10 mouse cellular contexts compared by ENCODE assay signal in genomic region chr1:192796201-192797010, GRCm38 (mm10). TPM values are rescaled to one million over a fixed set of nuclear protein-coding genes. Genes with fewer than 3 reads are reported as not detected.
DNase-seq lines count a peak whose midpoint lies in the region; ATAC-seq and TF ChIP-seq lines count a peak whose summit lies in the region.
"Had no signal": no experiment of that assay in that cellular context is flagged by ENCODE, and none has a peak within 500 bp of the region (broad histone marks: within the 10 kb centered on the region; RNA-seq: fewer than 3 reads in every experiment).

No protein-coding gene starts in this region.

- H3K4me3 ChIP-seq in kidney, embryonic 14.5 days (ENCODE audit: low read length), result no peak overlapping the region
- no peak overlapping the region for H3K4me3 ChIP-seq in midbrain, embryonic 12.5 days

- ATAC-seq in kidney, embryonic 14.5 days (ENCODE audit: low FRiP score, low TSS enrichment), result no peak
- peak; percentile 57 for ATAC-seq in midbrain, embryonic 12.5 days (ENCODE audit: low FRiP score, low read depth)

- H3K4me2 ChIP-seq in kidney, embryonic 14.5 days (replicated peaks; ENCODE audit: low read depth, low read length), result peak overlapping the region; percentile 5
- peak overlapping the region; percentile 31 for H3K4me2 ChIP-seq in midbrain, embryonic 12.5 days (replicated peaks)

- peak overlapping the region; percentile 70; the same call in 1 of the 2 replicates for H3K27ac ChIP-seq in kidney, embryonic 14.5 days (ENCODE audit: low read depth, low read length)
- peak overlapping the region; percentile 73 for H3K27ac ChIP-seq in midbrain, embryonic 12.5 days (replicated peaks)
- H3K27ac ChIP-seq: macrophage had no signal

- H3K4me1 ChIP-seq in kidney, embryonic 14.5 days (ENCODE audit: control insufficient read depth, insufficient read depth, low read length), result peaks cover 39% of the 10 kb centered on the region
- peaks cover 28% of the 10 kb centered on the region for H3K4me1 ChIP-seq in midbrain, embryonic 12.5 days

- DNase-seq in kidney, postnatal 14 days, result no peak
- peak; percentile 76 for DNase-seq in brain, embryonic 14.5 days (ENCODE audit: low read depth)
- DNase-seq in heart, postnatal 4 days, result peak; percentile 45
- no peak for DNase-seq in layer of hippocampus, postnatal 14 days (ENCODE audit: low spot score in 2 of 2)
- no peak for DNase-seq in cerebellum, postnatal 14 days
- DNase-seq in layer of hippocampus, adult 11-12 months (ENCODE audit: low spot score), result no peak
- DNase-seq: thymus, adult 18-20 months had no signal

- WGBS in kidney, embryonic 14.5 days, result 12% methylated on average over 11 of the region's 21 CpGs
- WGBS in midbrain, embryonic 12.5 days, result 10% methylated on average over 13 of the region's 21 CpGs

- no peaks in the 10 kb centered on the region for H3K27me3 ChIP-seq in kidney, embryonic 14.5 days (ENCODE audit: control insufficient read depth, insufficient read depth, low read length)
- peaks cover 7% of the 10 kb centered on the region; the same call in 1 of the 2 replicates for H3K27me3 ChIP-seq in midbrain, embryonic 12.5 days

- H3K9me3 ChIP-seq in kidney, embryonic 14.5 days (ENCODE audit: control insufficient read depth, low read length), result no peaks in the 10 kb centered on the region
- no peaks in the 10 kb centered on the region for H3K9me3 ChIP-seq in midbrain, embryonic 12.5 days

- no peak for TF ChIP-seq POLR2A in brain, embryonic 14.5 days (IDR thresholded peaks at IDR 0.05; ENCODE audit: borderline replicate concordance, extremely low read depth, insufficient read depth, insufficient read length, poor library complexity, severe bottlenecking)

- H3K36me3 ChIP-seq in kidney, embryonic 14.5 days (ENCODE audit: control insufficient read depth, insufficient read depth, low read length), result no peaks in the 10 kb centered on the region
- no peaks in the 10 kb centered on the region for H3K36me3 ChIP-seq in midbrain, embryonic 12.5 days

- 0 out of 2 replicates have a peak overlapping the region, but pooled peaks have one; percentile 8 for H3K9ac ChIP-seq in kidney, embryonic 14.5 days (ENCODE audit: low read depth, low read length)
- H3K9ac ChIP-seq in midbrain, embryonic 12.5 days (replicated peaks), result no peak overlapping the region

- no peak for TF ChIP-seq CTCF in brain, embryonic 14.5 days (IDR thresholded peaks at IDR 0.05; ENCODE audit: borderline replicate concordance, extremely low read depth, insufficient read depth, insufficient read length)

RNA-seq across cellular contexts. Expression of gene Hhat, which starts 25.4 kb away (rescaled TPM):
- 11.4 and 16.5 TPM in 2 replicates for polyA plus RNA-seq in kidney, embryonic 14.5 days (2014; fragmentation: Nextera tagmentation; extraction: Ambion mirVana)
- polyA plus RNA-seq in brain, embryonic 14.5 days (2012; rRNA removed), result 3.8 TPM in 2 replicates
- 1 to 10 TPM; 3.8 to 5.6 TPM for total RNA-seq in heart, postnatal 4 days (2021)
- polyA plus RNA-seq in midbrain, embryonic 12.5 days (2016; fragmentation: Nextera tagmentation; extraction: Ambion mirVana), result 6.5 and 8.1 TPM in 2 replicates
- total RNA-seq in layer of hippocampus, postnatal 14 days (2021), result 1 to 10 TPM; 1.2 to 2.3 TPM

RNA-seq across cellular contexts. Expression of gene Sertad4, which starts 59.1 kb away (rescaled TPM):
- 15.7 and 23.9 TPM in 2 replicates for polyA plus RNA-seq in kidney, embryonic 14.5 days (2014; fragmentation: Nextera tagmentation; extraction: Ambion mirVana)
- 32.5 and 38.7 TPM in 2 replicates for polyA plus RNA-seq in brain, embryonic 14.5 days (2012; rRNA removed)
- 10 to 100 TPM; 14.9 to 16.7 TPM for total RNA-seq in heart, postnatal 4 days (2021)
- 35.8 and 43.3 TPM in 2 replicates for polyA plus RNA-seq in midbrain, embryonic 12.5 days (2016; fragmentation: Nextera tagmentation; extraction: Ambion mirVana)
- 10 to 100 TPM; 23.5 to 23.6 TPM for total RNA-seq in layer of hippocampus, postnatal 14 days (2021)
- polyA plus RNA-seq: macrophage had no signal

Comparison
In these comparisons a context has a peak if more than half of its experiments do, and no peak if none do; other contexts are left out.
1. DNase-seq: peak in brain, embryonic 14.5 days (single experiment) and heart, postnatal 4 days (single experiment); none in kidney, postnatal 14 days (single experiment), layer of hippocampus, postnatal 14 days (0 of 2), cerebellum, postnatal 14 days (0 of 2) and layer of hippocampus, adult 11-12 months (single experiment).